Mouse (Mus musculus): ENCODE results near the gene Dock3.

- TF ChIP-seq CTCF (IDR thresholded peaks at IDR 0.05; ENCODE audit: borderline replicate concordance, extremely low read depth, insufficient read depth, insufficient read length) (no peak), POLR2A (IDR thresholded peaks at IDR 0.05; ENCODE audit: borderline replicate concordance, extremely low read depth, insufficient read depth, insufficient read length, poor library complexity, severe bottlenecking) (no peak)
These were observed 36.2 kb upstream of the Dock3 start for GRCm38 (mm10) chr9:107267721-107268402.

Data from brain, embryonic 14.5 days (tissue).